Mouse (Mus musculus) frontal cortex, postnatal 14 days (tissue): ENCODE results near the gene Snx12.

Source experiments
- DNase-seq, 2 experiments: peaks; one replicate each; pipeline ENCODE4 v3.0.0; 2022; ENCODE audit warnings: low spot score in 2 of 2

The Snx12 gene

GRCm38 (mm10) chrX:101221834-101222795 lies at the start of gene Snx12:
Gene Snx12, minus strand, starts transcription at chrX:101222563.
- DNase-seq: peak; percentile 85 to 88

DNA sequence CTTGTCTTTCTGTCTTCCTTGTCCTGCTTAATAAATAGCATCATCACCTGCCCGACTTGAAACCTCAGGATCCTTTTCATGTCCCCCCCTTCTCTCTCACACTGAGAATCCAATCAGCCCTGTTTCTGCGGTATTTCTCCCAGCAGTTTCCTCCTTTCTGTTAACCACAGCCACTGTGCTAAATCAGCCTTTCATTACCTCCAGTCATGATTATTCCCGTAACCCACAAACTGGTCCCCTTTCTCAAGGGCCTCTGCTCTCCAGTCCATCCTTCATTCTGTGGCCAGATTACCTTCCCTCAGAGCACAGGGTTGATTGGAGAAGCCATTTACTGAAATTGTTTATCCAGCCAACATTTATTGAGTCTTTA lies 46.4 kb upstream of the Snx12 start, which contains the start of gene Gm20489:
Gm20489 (minus strand) TSS at position 269 of the 370 bp plus-strand sequence.
- DNase-seq: no peak

DNA sequence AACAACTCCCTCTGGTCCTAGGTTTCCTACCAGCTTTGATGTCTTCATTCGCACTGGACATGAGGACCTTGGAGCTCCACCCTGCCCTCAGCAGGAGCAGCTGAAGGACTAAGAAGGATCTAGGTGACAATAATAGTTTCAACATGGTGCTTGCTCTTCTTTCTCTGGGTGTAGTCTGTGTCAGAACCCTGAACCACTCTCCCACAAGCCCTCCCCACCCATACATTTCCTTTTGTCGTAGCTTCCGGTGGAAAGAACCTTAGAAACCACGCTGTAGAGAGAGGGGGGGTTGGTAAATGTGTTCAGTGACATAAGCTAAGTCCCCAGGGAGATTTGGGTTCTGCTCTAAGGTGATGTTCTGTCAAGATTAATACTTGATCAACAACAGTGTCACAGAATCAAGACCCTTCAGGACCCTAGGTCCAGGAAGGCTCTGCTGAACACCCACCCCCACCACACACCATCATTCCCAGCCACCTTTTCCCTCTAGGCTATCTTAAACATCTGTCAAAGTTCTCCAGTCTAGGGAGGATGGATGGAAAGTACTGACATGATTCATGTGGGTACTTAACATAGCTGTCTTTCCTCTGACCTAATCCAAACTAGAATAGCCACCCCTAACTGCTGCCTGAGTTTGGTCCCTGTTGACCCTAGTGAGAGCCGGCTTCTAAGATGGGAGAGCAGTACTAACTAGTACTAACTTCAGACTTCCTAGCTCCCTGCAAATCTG lies 45.8 kb upstream of the Snx12 start, which contains the start of gene Il2rg:
Il2rg (minus strand) TSS at position 231 of the 730 bp plus-strand sequence.
- DNase-seq: no peak

- no peak for DNase-seq
These were observed 44.3 kb upstream of the Snx12 start for GRCm38 (mm10) chrX:101266631-101267030.

DNA sequence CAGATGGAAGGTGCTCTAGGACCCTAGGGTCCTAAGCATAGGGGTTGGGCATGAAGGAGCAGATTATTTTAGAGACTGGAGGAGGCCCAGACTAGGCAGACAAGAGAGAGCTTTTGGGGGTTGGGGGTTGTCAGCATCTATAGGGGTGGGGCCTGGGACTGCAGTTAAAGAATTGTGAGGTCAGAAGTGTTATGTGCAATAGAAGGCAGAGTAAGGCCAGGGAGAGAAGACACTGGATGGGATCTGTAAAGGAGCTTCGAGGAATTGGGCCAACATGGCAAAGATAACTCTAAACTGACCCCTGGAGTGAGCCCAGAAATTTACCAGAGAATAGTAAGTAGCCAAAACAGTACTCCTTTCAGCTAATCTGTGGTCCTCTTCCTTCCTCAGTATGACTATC lies 41.5 kb upstream of the Snx12 start, which contains the start of gene Gm614:
Gm614 (minus strand) TSS at position 101 of the 400 bp plus-strand sequence.
- no peak for DNase-seq

- no peak for DNase-seq
These were observed 38.3 kb upstream of the Snx12 start for GRCm38 (mm10) chrX:101260441-101261325.

- DNase-seq: no peak
These were observed 34.2 kb upstream of the Snx12 start for GRCm38 (mm10) chrX:101256603-101257002.

DNA sequence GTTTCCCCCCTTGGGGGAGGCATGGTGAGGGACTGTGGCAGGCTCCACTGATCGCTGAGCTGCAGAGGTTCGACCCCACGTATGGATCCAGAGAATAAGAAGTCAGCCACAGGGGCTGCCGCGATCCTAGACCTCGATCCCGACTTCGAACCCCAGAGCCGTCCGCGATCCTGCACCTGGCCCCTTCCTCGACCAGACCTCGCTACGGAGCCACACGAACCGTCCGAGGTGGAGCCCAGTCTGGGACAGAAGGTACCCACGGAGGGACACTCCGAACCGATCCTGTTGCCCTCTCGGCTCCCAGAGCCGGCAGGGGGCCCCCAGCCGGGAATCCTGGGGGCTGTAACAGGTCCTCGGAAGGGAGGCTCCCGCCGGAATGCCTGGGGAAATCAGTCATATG lies 32.4 kb upstream of the Snx12 start:
- DNase-seq: no peak

GRCm38 (mm10) chrX:101253952-101254729 lies 31.8 kb upstream of the Snx12 start, which contains the start of gene Foxo4:
Gene Foxo4, plus strand, starts transcription at chrX:101254528.
- peak; percentile 69 to 71 for DNase-seq

DNA sequence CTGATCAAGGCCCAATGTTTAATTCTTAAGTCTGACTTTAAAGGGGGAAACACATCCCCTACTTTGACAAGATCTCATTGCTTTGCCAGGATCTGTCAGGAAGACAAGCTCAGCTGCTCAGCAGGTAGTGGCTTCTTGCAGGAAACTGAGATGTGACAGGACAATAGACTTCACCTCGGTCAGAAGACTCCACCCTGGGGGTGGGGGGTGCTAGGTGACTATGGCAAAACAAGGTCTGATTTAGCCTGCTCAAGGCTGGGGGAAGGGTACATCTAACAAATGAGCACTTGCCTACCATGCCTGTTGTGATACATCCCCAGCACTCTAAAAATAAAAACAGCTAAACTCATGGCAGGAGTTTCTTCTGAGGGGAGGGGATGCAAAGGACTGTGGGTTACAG lies 22.6 kb upstream of the Snx12 start:
- DNase-seq: no peak

DNA sequence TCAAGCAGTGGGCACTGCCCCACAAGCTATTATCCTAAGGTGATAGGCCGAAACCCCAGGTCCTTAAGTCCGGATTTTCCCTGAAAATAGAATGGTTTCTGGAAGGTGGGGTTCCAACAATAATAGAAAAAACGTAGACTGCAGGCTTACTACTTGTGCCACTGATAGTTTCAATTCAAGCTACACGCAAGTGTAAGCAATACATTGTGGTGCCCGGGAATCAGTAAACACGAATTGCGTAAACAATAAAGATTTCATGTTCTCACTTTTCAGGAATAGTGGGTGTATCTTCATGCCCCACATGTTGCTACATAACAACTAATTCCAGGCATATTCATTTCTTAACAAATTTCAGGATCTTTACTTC lies 416 bp upstream of the Snx12 start:
- DNase-seq: no peak

GRCm38 (mm10) chrX:101189285-101189684 lies 33.1 kb downstream of the Snx12 start:
- no peak for DNase-seq

DNA sequence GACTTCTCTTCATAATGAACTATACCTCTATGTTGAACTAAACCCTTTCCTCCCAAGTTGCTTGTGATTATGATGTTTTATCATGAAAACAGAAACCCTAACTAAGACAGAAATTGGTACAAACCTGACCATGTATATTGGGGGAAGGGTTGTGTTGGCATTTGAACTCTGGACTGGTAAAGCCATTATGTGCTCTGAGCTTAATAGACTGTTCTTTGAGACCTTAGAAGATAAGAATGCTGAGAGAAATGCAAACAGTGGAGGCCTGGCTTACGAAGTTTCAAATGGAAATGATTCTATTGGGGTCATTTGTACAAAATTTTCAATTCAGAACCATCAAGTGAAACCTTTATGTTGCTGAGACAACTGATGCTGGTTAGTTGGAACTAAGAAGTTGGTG lies 34.7 kb downstream of the Snx12 start:
- DNase-seq: no peak

GRCm38 (mm10) chrX:101173388-101173787 lies 49.0 kb downstream of the Snx12 start:
- no peak for DNase-seq

DNA sequence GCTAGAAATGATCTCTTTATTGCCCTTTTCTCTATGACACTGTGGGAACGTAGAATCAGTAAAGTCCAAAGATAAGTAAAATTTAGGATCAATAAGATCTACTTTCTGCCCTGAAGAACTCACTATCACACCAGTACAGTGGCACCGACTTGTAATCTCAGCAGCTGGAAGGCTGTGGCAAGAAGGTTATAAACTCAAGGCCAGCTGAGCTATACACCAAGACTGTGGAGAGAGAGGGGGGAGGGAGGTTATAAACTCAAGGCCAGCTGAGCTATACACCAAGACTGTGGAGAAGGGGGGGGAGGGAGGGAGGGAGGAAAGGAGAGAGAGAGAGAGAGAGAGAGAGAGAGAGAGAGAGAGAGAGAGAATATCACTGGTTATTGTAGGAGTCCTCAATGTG lies 53.9 kb downstream of the Snx12 start:
- no peak for DNase-seq

- no peak for DNase-seq
These were observed 58.6 kb downstream of the Snx12 start for GRCm38 (mm10) chrX:101163739-101164138.

GRCm38 (mm10) chrX:101163278-101163677 lies 59.1 kb downstream of the Snx12 start:
- no peak for DNase-seq

DNA sequence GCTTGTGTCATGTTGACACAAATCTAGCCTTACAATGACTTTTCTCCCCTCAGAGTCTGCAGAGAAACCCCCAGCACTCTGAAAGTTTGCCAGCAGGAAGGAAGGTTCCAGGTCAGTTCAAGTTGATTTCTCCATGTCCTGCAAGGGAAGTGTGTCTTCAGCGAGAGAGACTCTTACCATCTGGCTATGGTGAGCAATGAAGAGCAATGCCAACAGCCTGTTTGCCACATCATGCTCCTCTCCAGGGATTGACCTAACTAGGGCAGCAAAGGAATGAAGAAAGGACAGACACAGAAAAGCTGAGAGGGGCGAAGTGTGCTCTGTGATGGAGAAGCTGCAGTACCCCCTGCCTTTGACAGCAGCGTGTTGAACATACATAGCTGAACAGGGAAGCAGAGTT lies 59.8 kb downstream of the Snx12 start:
- no peak for DNase-seq

DNA sequence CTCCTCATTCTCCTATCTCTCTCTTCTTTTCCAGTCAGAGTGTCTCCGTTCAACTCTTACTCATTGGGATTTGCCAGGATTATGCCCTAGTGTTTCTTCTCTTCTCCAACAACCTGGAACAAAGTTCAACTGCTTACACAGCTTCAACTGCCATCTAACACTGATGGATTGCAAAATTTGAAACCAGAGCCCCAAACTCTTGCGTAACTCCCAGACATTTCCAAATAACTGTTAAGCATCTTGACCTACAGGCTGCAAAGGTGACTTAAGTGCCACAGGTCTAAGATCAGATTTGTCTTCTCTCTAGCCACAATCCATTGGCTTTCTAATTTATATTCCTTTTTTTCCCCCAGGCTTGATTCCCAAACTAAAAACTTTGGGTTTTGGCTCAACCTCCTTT lies 64.9 kb downstream of the Snx12 start:
- no peak for DNase-seq

DNA sequence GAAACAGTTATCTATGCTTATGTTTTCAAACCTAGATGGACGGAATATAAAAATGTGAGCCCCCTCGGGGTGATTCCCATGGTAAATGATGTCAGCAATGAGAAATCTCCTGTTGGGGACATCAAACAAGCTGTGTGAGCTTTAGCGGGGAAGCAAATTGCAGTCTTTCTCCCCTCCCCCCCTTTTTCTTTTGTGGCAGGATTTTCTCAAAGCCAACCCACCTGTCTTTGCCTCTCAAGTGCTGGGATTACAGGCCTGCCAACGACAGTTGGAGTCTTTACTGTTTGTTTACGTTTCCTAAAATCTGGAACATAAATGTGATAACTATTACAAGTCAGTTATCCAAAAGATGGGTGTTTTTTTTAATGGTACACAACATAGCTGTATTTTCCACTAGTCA lies 66.0 kb downstream of the Snx12 start:
- no peak for DNase-seq

DNA sequence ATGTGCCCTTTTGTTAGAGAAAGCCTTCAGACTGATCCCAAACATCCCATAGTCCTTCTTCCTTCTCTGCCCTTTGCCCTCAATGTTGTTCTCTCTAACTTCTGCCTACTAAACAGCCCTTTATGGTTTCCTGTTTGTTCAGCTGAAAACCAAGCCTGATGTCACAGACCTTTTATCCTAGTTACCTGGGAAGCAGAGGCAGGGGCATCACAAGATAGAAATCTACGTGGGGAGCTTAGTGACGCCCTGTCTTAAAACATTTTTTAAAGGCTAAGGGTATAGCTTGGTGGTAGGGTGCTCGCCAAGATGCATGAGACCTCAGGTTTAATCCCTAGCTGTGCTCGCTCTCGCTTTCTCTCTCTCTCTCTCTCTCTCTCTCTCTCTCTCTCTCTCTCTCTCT lies 74.9 kb downstream of the Snx12 start:
- no peak for DNase-seq
